Mouse (Mus musculus) embryonic facial prominence, embryonic 11.5 days (tissue): ENCODE results near the gene Nfat5. TPM values are rescaled to one million over a fixed set of nuclear protein-coding genes. Genes with fewer than 3 reads are reported as not detected.

ENCODE experiments used
- ATAC-seq: fragments of 200-750 bp; cut with Nextera tagmentation; replicated peaks from 2 replicates; pipeline ENCODE4 v1.8.0; 2017; ENCODE audit warnings: low read depth; ENCODE audit not compliant: insufficient number of reproducible peaks, low FRiP score, low TSS enrichment
- DNase-seq: peaks from one replicate; pipeline ENCODE4 v3.0.0-alpha.2; 2015; ENCODE audit warnings: low spot score
- H3K27ac ChIP-seq: fragments of 300-500 bp; sonication (generic); replicated peaks from 2 replicates; pipeline ENCODE4 v1.5.1; 2014; ENCODE audit warnings: mild to moderate bottlenecking, low read depth, low read length, control low read depth
- H3K27me3 ChIP-seq: fragments of 300-500 bp; sonication (generic); 2 replicates; pipeline ENCODE4 v1.6.1; 2014; ENCODE audit warnings: mild to moderate bottlenecking, low read length, moderate library complexity, mixed read lengths; ENCODE audit not compliant: control insufficient read depth, insufficient read depth
- H3K36me3 ChIP-seq: fragments of 300-500 bp; sonication (generic); replicated peaks from 2 replicates; pipeline ENCODE4 v1.6.1; 2014; ENCODE audit warnings: low read depth, mild to moderate bottlenecking, low read length, moderate library complexity, mixed read lengths; ENCODE audit not compliant: control insufficient read depth, insufficient read depth
- H3K4me1 ChIP-seq: fragments of 300-500 bp; sonication (generic); 2 replicates; pipeline ENCODE4 v1.6.1; 2014; ENCODE audit warnings: low read length, mixed read lengths; ENCODE audit not compliant: control insufficient read depth, insufficient read depth
- H3K4me2 ChIP-seq: fragments of 300-500 bp; sonication (generic); 2 replicates; pipeline ENCODE4 v1.6.1; 2014; ENCODE audit warnings: low read depth, mild to moderate bottlenecking, control low read depth, low read length, moderate library complexity
- H3K4me3 ChIP-seq: fragments of 300-500 bp; sonication (generic); 2 replicates; pipeline ENCODE4 v1.5.1; 2014; ENCODE audit warnings: low read depth, low read length, control low read depth
- H3K9ac ChIP-seq: fragments of 300-500 bp; sonication (generic); replicated peaks from 2 replicates; pipeline ENCODE4 v1.6.1; 2014; ENCODE audit warnings: mild to moderate bottlenecking, control low read depth, low read length
- H3K9me3 ChIP-seq: fragments of 300-500 bp; sonication (generic); replicated peaks from 2 replicates; pipeline ENCODE4 v1.6.1; 2016; ENCODE audit warnings: mild to moderate bottlenecking, low read length, inconsistent platforms, mixed read lengths; ENCODE audit not compliant: control insufficient read depth
- WGBS: fragments of 180-500 bp; shearing (Covaris S2); extraction: QIAGEN DNeasy Blood & Tissue Kit; methylation state at CpG from one replicate; pipeline ENCODE4 v1.1.7; 2014; 5-methylcytosine and 5-hydroxymethylcytosine counted together
- polyA plus RNA-seq: library from polyadenylated mRNA; unstranded; fragments of >200 nt; fragmentation: Nextera tagmentation; extraction: Ambion mirVana; gene quantifications from 2 replicates; pipeline ENCODE4 v1.2.1, GENCODE M21; 2014

The Nfat5 gene
- polyA plus RNA-seq: 8.8 and 9.1 TPM in 2 replicates

DNA sequence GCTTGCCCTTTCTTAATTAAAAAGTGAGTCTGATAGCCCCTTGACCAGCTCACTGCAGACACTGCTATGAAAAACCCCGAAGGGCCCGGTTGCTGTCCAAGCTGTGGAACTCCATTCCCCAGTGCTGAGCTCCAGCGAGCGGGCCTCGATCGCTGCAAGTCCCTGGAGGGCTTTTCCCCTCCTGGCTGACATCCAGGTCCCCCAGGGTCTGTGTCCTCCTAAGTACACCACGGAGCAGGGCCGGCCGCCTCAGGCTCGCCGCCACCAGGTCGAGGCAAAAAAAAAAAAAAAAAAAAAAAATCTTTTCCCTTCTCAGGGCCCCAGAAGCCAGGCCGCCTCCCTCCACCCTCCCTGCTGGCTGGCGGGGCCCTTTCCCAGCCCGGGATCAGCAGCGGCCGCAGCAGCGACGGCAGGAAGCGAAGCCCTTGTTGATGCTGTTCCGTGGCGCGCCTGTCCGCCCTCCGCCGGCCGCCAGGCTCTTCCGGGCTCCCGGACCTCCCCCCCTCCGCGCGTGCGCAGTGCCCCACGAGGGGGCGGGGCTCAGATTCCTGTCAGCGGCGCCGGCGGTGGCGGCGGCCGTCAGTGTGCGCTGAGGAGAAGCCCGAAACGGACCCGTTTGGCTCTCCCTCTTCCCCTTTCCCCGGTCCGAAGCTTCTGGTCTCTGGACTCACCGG is at the start of gene Nfat5:
TSS of gene Nfat5 (plus strand) at position 543 of the 674 bp plus-strand sequence.
- H3K9me3 ChIP-seq: no peaks in the 10 kb centered on the region
- WGBS: under 1% methylated on average over 40 of the region's 49 CpGs
- peak within 1 kb of the TSS; percentile 85 for H3K27ac ChIP-seq
- H3K27me3 ChIP-seq: no peaks in the 10 kb centered on the region
- H3K9ac ChIP-seq: peak within 1 kb of the TSS; percentile 90
- H3K4me1 ChIP-seq: no peaks in the 10 kb centered on the region
- no peaks in the 10 kb centered on the region for H3K36me3 ChIP-seq
- DNase-seq (peak; percentile 93), ATAC-seq (peak; percentile 95)
- H3K4me3 ChIP-seq: peak within 1 kb of the TSS; percentile 95
- H3K4me2 ChIP-seq: peak within 1 kb of the TSS; percentile 48

DNA sequence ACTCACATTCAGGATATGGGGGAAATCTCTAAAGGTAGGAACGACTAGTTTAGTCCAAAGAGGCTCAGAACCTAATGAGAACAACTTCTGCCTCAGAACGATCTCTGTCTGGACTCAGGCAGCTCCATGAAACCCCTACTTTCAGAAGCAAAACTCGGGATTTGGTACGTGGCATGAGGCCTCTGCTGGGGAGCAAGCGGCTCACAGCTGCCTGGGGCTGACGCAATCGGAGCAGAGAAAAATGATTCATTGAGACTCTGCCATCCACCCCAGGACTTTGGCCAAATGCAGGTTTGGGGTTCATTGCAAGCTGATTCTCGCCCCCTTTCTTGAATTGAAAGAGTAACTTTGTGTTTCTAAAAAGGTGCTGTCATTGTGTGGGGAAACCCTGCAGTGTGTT is 49.1 kb upstream of the Nfat5 start:
- Histone ChIP-seq H3K27ac (no peak overlapping the region), H3K4me3 (no peak overlapping the region), H3K9ac (no peak overlapping the region), H3K4me2 (no peak overlapping the region), H3K27me3 (no peaks in the 10 kb centered on the region), H3K9me3 (no peaks in the 10 kb centered on the region), H3K4me1 (no peaks in the 10 kb centered on the region), H3K36me3 (no peaks in the 10 kb centered on the region)
- 73% methylated on average over 8 of the region's 8 CpGs for WGBS
- DNase-seq (no peak), ATAC-seq (no peak)

DNA sequence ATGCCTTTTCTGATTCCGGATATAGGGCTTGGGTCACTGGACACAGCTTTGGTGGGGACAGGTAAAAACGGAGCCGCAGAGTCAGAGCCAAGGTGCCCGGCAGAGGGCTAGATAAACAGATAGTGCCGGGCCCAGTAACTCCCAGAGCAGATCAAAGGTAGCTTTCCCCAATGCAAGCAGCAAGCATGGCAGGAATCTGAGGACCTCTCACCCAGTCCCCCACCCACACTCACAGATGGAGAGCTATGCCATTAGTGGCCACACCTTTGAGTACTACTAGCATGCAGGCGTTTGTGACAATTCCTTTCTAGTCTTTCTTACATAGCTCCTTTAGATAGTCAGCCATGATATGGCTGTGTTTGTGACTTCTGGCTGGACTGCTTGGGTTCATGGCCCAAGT is 44.8 kb upstream of the Nfat5 start:
- H3K36me3 ChIP-seq: no peaks in the 10 kb centered on the region
- no peak overlapping the region for H3K9ac ChIP-seq
- WGBS: 77% methylated on average over 6 of the region's 6 CpGs
- H3K27me3 ChIP-seq: no peaks in the 10 kb centered on the region
- H3K4me1 ChIP-seq: no peaks in the 10 kb centered on the region
- H3K4me2 ChIP-seq: no peak overlapping the region
- no peak overlapping the region for H3K4me3 ChIP-seq
- DNase-seq: no peak
- ATAC-seq: no peak
- no peak overlapping the region for H3K27ac ChIP-seq
- no peaks in the 10 kb centered on the region for H3K9me3 ChIP-seq

DNA sequence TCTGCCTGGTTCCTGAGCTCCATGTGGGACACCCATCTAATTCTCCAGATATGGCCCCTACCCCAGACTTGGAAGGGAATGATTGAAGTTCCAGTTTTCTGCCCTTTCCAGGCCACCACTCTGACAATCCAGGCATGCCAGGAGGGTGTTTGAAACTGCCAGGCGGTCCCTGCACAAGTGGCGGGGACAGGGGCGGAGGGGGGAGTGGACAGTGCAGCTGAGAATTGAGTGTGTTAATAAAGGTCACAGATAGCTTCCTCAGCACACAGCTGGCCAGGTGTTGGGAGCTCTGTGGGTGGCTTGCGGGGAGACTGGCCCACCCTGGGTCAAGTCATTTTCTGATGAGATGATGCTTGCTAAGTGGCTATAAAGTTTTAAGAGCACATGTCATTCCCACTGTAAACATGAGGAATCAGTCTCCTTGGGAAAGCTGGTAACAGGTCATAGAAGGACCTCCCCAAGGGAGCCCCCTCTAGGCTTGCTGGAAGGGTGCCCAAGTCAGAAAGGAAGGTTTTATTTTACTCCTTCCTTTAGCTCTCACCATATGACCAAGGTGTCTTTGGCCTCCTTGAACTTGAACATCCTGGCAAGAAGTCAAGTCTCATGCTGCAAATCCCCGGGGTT is 41.7 kb upstream of the Nfat5 start:
- no peaks in the 10 kb centered on the region for H3K9me3 ChIP-seq
- no peak overlapping the region for H3K4me2 ChIP-seq
- 87% methylated on average over 5 of the region's 5 CpGs for WGBS
- no peaks in the 10 kb centered on the region for H3K36me3 ChIP-seq
- H3K27me3 ChIP-seq: no peaks in the 10 kb centered on the region
- no peak for ATAC-seq
- no peak for DNase-seq
- no peaks in the 10 kb centered on the region for H3K4me1 ChIP-seq
- H3K27ac ChIP-seq: no peak overlapping the region
- no peak overlapping the region for H3K9ac ChIP-seq
- H3K4me3 ChIP-seq: no peak overlapping the region

DNA sequence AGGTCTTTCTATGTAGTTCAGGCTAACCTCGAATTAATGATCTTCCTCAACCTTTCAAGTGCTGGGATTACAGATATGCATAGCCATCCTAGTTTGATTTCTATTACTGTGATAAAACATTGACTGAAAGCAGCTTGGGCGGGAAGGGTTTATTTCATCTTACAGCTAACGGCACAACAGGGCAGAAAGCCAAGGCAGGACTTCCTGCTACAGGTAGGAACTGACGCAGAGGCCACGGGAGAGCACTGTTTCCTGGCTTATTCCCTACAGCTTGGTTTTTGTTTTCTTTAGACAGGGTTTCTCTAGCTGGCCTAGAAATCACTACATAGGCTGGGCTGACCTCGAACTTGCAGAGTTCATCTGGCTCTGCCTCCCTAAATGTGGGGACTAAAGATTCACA is 40.1 kb upstream of the Nfat5 start:
- no peak overlapping the region for H3K9ac ChIP-seq
- H3K4me1 ChIP-seq: no peaks in the 10 kb centered on the region

DNA sequence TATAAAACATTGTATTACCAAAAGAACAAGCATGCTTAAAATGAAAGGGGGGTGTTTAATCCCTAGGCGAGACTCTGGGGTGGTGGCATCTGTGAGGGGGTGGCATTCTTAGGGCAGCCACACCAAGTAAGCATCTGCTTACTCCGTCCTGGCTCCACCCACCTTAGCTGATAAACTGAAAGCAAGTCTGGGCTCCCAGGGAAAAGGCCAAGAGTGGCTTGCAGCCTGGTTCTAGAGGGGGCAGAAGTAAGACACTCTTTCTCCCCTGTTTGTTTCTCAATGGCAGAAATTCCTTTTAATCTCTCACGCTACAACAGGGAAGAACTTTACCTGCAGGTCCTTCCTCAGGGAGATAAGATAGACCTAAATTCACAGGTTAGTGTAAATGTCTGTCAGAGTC is 38.9 kb upstream of the Nfat5 start:
- Histone ChIP-seq H3K27ac (no peak overlapping the region), H3K4me1 (no peaks in the 10 kb centered on the region), H3K4me2 (no peak overlapping the region), H3K9ac (no peak overlapping the region), H3K27me3 (no peaks in the 10 kb centered on the region), H3K36me3 (no peaks in the 10 kb centered on the region), H3K9me3 (no peaks in the 10 kb centered on the region), H3K4me3 (no peak overlapping the region)
- DNase-seq (no peak), ATAC-seq (no peak)
- WGBS: 67% methylated on average over 3 of the region's 3 CpGs

More for the DNA sequence above, 40.1 kb upstream of the Nfat5 start:
- no peak overlapping the region for H3K4me2 ChIP-seq
- no peak for DNase-seq
- no peak overlapping the region for H3K27ac ChIP-seq
- H3K4me3 ChIP-seq: no peak overlapping the region
- ATAC-seq: no peak
- no peaks in the 10 kb centered on the region for H3K27me3 ChIP-seq
- no peaks in the 10 kb centered on the region for H3K9me3 ChIP-seq
- H3K36me3 ChIP-seq: no peaks in the 10 kb centered on the region
- 63% methylated on average over 6 of the region's 6 CpGs for WGBS

DNA sequence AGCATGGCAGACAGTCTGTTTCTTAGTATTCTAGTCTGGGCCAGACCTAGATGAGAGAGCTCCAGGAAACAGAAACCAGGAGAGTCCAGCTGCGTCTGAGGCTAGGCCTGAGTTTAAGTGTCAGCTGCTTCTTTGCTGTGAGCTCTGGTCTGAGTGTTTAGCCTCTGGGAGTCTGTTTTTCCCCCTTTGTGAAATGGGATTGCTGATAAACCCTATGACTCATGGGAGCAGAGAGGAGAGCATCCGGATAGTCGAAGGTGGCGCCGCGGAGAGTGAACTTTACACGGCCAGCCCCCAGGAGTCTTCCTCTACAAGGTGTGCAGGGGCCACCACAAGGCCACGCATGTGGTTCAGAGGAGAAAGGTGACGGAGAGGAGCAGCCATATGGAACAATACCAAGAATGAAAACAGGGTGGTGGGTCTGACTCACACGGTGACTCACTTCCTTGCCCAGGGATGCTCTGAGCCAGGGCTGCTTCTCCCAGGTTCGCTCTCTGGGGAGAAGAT is 38.3 kb upstream of the Nfat5 start:
- H3K27me3 ChIP-seq: no peaks in the 10 kb centered on the region
- ATAC-seq: no peak
- 82% methylated on average over 11 of the region's 11 CpGs for WGBS

DNA sequence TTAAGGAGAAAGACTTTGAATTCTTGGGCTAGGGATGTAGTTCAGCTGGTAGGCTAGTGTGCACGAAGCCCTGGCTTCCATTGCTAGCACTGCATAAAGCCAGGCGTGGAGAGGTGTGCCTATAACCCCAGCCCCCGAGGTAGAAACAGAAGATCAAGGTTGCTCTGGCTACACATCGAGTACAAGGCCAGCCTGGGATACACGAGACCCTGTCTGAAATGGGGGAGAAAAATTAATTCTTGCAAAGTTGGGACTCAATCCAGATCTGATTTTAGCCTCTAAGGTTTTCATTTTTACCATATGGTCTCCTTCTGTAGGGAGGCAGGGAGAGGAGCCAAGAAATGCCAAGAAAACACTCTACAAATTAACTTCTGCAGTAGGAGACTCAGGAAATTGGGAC is 36.0 kb upstream of the Nfat5 start:
- Histone ChIP-seq H3K27ac (no peak overlapping the region), H3K9me3 (no peaks in the 10 kb centered on the region), H3K4me2 (no peak overlapping the region), H3K36me3 (no peaks in the 10 kb centered on the region), H3K27me3 (no peaks in the 10 kb centered on the region), H3K9ac (no peak overlapping the region), H3K4me3 (no peak overlapping the region), H3K4me1 (no peaks in the 10 kb centered on the region)
- ATAC-seq: no peak
- no peak for DNase-seq
- WGBS: 72% methylated on average over 5 of the region's 5 CpGs

More for the DNA sequence above, 38.3 kb upstream of the Nfat5 start:
- Histone ChIP-seq H3K4me1 (no peaks in the 10 kb centered on the region), H3K9me3 (no peaks in the 10 kb centered on the region), H3K4me3 (no peak overlapping the region), H3K4me2 (no peak overlapping the region), H3K27ac (no peak overlapping the region), H3K36me3 (no peaks in the 10 kb centered on the region), H3K9ac (no peak overlapping the region)
- DNase-seq: no peak
